Mouse (Mus musculus) MN1 (cell line): ENCODE measurements around the gene Olfr1331.
"Not testable (repeated sequence)": the region's sequence is repeated elsewhere in the genome, so short reads cannot be mapped to it uniquely, and the experiment has no call there.

Experiments used
- DNase-seq: peaks from one replicate; pipeline ENCODE4 v3.0.0-alpha.2; 2016; ENCODE audit warnings: low spot score

Olfr1331 gene

GRCm38 (mm10) chr4:118864349-118864748 lies at the start of gene Olfr1331:
Gene Olfr1331, plus strand, starts transcription at chr4:118864649.
- no peak for DNase-seq

GRCm38 (mm10) chr4:118818921-118819320 lies 45.5 kb upstream of the Olfr1331 start:
- DNase-seq, result no peak

- DNase-seq, result no peak
Measured at GRCm38 (mm10) chr4:118836179-118836578, 28.3 kb upstream of the Olfr1331 start, which contains the start of gene Olfr1333. Gene Olfr1333, minus strand, starts transcription at chr4:118836279.

GRCm38 (mm10) chr4:118861791-118862190 lies 2.7 kb upstream of the Olfr1331 start:
- no peak for DNase-seq

- no peak for DNase-seq
Measured at GRCm38 (mm10) chr4:118862704-118863103, 1.7 kb upstream of the Olfr1331 start.

- DNase-seq, result no peak
Measured at GRCm38 (mm10) chr4:118867566-118867965, 3.1 kb downstream of the Olfr1331 start.

- DNase-seq, result no peak
Measured at GRCm38 (mm10) chr4:118888297-118888696, 23.8 kb downstream of the Olfr1331 start, which contains the start of gene Olfr1330. Gene Olfr1330, plus strand, starts transcription at chr4:118888597.

GRCm38 (mm10) chr4:118901981-118902380 lies 37.5 kb downstream of the Olfr1331 start:
- no peak for DNase-seq

- DNase-seq, result not testable (repeated sequence)
Measured at GRCm38 (mm10) chr4:118917365-118917764, 52.9 kb downstream of the Olfr1331 start, which contains the start of gene Olfr1329. Gene Olfr1329, minus strand, starts transcription at chr4:118917465.
